Mouse (Mus musculus) cerebral cortex, adult 2 months (tissue): Measurements from ENCODE around the gene Wrap53.

Experiments used
- WGBS: fragments of 180-500 bp; shearing (Covaris S2); methylation state at CpG from one replicate; pipeline ENCODE4 v1.1.7; 2018; 5-methylcytosine and 5-hydroxymethylcytosine counted together

Wrap53 gene

DNA sequence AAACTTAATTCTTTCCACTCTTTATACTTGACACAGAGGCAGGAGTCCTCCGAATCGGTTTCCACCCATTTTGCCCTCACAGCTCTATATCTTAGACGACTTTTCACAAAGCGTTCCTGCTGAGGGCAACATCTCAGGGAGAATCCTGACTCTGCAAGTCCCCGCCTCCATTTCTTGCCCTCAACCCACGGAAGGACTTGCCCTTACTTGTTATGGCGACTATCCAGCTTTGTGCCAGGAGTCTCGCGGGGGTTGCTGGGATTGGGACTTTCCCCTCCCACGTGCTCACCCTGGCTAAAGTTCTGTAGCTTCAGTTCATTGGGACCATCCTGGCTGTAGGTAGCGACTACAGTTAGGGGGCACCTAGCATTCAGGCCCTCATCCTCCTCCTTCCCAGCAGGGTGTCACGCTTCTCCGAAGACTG is at the start of gene Wrap53, which contains the start of gene Trp53:
Gene Wrap53, minus strand, starts transcription at position 165 of the 424 bp plus-strand sequence.
Gene Trp53, plus strand, starts transcription at position 269 of the 424 bp plus-strand sequence.
- 0% methylated on average over 13 of the region's 13 CpGs for WGBS

DNA sequence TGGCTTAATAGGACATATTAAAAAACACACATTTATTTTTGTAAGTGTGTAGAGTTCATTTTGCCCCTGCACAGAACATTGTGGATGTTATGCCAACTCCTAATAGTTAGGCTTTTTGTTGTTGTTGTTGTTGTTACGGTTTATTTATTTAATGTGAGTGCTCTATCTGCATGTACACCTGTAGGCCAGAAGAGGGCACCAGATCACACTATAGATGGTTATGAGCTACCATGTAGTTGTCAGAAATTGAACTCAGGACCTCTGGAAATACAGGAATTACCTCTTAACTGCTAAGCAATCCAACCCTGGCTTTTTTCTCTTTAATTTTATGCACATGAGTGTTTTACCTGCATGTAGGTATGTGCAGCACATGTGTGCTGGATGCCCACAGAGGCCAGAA is 49.7 kb upstream of the Wrap53 start:
- WGBS = 49% methylated on average over 1 of the region's 1 CpGs

DNA sequence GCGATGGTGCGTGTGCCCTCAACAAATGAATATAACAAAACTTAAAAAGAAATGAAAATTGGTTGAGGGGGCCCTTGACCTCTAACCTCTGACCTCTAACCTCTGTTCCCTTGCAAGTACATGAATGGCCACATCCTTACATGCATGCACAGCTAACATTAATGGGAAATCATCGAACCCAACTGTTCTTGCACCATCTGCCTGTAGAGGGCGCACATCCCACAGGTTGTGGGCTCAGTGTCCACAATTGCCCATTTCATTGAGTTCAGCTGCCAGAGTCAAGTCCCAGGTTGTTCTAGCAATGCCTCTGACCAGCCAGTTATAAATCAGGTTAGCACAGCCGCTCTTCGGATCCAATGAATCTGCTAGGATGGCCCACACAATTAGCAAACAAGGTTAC is 48.2 kb upstream of the Wrap53 start:
- WGBS = 39% methylated on average over 6 of the region's 6 CpGs

DNA sequence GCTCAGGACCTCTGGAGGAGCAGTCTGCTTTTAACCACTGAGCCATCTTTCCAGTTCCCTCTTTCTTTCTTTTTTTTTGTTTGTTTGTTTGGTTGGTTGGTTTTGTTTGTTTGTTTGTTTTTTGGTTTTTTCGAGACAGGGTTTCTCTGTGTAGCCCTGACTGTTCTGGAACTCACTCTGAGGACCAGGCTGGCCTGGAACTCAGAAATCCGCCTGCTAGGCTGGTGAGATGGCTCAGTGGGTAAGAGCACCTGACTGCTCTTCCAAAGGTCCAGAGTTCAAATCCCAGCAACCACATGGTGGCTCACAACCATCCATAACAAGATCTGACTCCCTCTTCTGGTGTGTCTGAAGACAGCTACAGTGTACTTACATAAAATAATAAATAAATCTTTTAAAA is 44.3 kb upstream of the Wrap53 start:
- WGBS = 88% methylated on average over 2 of the region's 2 CpGs

DNA sequence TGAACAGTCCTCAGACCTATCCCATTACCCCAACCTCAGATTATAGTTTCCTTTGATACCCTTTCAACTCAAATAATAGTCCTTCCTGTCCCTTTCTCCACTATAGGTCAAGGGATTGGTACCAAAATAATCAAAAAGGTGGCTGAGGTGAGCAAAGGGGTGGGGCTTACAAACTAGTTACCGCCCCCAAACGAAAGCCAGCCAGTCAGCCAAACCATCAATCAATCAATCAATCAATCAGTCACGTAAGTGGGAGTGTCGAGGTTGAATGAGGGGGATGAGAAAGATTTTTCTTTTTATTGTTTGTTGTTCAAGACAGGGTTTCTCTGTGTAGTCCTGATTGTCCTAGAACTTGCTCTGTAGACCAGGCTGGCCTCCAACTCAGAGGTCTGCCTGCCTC is 43.0 kb upstream of the Wrap53 start:
- WGBS = 81% methylated on average over 4 of the region's 4 CpGs

DNA sequence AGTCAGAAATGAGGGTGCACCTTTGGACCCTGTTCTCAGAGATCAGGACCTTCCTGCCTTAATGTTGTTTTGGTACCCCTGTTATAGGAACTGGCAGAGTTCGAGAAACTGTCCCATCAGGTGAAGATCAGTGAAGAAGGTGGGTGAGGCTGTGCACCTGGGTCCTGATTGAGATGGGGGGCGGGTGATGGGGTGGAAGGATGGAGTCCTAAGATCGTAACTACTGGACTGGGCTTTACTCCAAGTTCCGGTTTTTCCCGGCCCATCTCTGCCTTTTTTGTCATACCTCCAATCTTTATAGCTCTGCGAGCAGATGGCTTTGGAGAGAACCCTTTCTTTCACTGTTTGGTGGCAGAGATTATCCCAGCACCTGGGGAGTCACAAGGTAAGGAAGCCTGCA is 42.4 kb upstream of the Wrap53 start:
- WGBS = 15% methylated on average over 6 of the region's 6 CpGs

DNA sequence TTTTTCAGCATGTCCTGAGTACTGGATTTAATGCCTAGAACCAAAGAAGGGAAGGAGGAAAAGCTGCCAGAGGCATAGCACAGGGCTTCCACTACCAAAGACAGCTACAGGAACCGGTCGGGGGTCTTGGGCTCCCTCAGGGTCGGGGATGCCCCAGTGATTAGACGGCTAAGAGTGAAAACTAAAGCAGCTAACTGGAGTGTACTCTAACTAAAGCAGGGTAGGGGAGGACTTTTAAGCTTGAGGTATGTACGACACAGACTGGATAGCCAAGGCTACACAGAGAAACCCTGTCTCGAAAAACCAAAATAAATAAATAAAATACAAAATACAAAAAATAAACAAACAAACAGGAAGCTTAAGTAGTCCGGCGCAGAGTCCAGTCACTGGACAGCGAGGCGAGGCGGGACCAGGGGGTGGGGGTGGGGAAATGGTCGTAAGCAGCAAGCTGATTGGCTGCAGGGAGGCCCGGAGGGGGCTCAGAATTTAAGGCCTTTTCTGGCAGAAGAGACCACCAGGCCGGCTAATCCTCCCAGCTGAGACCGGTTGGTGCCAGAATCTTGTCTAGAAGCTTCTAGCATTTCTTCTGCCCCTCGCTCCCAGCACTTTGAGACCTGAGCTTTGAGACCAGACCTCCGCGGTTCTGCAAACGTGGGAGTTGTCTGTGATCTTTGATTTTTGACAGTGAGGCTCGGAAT is 41.7 kb upstream of the Wrap53 start, which contains the start of gene Sat2:
Gene Sat2, plus strand, starts transcription at position 454 of the 698 bp plus-strand sequence.
- WGBS = 1% methylated on average over 20 of the region's 20 CpGs

DNA sequence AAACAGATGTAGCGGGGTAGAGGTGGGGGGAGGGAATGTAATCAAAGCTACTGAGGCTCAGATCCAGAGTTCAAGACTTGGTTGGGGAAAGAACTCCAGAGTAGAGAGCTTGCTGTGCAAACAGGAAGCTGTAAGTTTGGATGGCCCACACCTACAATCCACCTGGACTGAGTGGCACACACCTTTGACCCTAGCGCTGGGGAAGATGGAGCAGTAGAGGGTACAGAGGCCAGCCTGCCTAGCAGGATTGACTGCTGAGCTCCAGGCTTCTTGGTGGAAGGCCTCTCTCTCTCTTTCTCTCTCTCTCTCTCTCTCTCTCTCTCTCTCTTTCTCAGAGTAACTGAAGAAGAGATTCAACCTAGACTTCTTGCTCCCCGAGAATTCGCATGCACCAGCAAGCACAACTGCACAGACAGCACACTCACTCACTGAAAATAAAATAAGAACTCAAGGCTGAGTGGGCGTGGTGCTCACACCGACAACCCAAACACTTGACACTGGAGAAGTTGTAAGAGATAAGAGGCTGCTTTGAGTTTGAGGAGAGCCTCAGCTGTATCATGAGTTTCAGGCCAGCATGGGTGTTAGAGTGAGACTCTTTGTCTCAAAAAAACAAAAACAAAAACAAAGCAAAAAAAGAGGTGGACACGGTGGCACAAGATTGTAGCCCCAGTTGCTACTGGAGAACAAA is 40.5 kb upstream of the Wrap53 start:
- 60% methylated on average over 7 of the region's 7 CpGs for WGBS

DNA sequence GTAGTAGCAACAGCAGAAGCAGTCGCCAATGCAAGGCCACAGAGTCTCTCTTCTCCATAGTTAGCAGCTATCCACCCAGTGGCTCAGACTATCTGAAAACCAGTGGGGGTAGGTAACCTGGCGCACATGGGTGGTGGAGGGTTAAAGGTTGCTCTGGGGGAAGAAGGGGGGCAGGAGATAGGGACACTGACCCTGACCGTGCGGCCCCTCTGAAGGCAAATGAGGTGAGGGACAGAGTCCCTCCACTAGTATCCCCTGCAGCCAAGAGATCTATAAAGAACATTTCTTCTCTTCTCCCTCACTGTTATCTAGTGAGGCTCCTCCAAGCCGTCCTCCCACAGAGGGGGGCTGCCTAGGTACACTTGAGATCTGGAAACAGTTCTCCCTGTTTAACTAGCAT is 37.8 kb upstream of the Wrap53 start, which contains the start of gene Shbg:
Gene Shbg, minus strand, starts transcription at position 101 of the 400 bp plus-strand sequence.
- 82% methylated on average over 5 of the region's 5 CpGs for WGBS

DNA sequence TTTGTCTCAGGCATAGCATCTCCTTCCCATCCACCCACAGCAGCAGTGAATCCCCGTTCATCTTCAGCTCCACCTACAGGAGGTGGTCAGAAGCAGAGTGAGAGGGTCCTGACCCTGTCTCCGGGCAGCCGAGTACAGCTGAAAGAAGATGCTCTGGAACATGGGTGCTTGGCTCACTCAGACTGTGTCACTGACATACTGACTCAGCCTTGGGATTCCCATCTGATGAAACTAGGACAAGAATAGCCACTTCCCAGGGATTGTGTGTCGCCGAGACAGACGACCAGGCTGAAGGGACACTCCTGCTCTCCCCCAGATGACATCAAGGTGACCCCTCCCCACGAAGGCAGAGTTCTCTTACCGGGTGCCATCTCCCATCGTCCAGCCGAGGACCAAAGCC is 36.7 kb upstream of the Wrap53 start:
- 50% methylated on average over 10 of the region's 10 CpGs for WGBS

DNA sequence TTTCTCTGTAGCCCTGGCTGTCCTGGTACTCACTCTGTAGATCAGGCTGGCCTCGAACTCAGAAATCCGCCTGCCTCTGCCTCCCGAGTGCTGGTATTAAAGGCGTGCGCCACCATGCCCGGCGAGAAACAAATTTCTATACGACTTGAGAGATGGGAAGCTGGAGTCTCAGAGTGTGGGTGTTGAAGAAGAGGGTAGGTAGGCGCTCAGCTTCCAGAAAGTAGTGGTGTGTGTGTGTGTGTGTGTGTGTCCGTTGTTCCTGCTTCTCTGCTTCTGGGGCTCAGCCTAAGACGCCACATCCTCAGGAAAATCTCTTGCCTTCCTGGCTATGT is 34.2 kb upstream of the Wrap53 start:
- WGBS = 42% methylated on average over 11 of the region's 11 CpGs

DNA sequence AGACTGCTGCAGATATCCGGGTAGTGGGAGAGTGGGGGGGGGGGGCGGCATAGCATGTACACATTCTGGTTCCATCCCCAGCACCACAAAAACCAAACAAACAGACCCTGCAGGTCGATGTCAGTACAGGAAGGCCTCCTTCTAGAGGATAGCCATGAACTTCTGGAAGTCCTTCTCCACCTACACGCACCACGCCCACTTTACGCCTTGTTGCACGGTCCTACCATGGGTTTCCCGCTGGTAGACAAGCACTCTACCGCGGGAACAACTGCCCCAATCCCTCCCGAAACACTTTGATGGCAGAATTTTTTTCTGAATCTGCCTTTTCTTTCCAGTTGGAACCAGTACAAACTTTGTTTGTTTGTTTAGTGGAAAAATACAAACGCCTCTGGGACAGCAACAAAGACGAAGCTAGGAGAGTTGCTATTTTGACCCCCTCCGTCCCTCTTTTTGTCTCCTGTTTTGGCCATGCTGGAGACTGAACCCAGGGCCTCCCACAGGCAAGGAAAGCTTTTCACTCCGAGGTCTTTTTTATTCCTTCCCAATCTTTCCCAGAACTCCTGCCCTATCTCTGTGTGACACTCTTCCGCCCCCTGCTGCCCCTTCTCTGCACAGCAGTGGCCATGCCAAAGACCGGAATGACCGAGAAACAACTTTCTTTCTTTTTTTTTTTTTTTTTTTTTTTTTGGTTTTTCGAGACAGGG is 33.6 kb upstream of the Wrap53 start:
- WGBS = 8% methylated on average over 19 of the region's 19 CpGs

DNA sequence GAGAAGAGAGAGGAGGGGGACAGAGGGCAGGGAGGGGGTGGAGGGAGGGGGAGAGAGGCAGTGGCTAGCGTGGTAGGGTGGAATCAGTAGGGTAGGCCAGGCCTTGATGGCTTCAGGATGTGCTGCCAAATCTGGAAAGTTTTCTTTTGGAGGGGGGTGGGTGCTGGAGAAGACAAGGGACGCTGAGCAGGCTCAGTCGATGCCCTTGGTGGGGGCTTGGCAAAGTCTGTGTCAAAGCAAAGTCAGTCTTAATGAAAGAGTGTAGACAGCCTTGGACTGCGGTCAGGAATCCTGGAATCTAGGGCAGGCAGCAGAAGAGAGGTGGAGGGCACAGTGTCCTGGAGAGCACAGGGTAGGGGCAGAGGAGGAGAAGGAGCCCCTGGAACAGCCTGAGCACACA is 30.8 kb upstream of the Wrap53 start:
- WGBS = 65% methylated on average over 4 of the region's 4 CpGs

DNA sequence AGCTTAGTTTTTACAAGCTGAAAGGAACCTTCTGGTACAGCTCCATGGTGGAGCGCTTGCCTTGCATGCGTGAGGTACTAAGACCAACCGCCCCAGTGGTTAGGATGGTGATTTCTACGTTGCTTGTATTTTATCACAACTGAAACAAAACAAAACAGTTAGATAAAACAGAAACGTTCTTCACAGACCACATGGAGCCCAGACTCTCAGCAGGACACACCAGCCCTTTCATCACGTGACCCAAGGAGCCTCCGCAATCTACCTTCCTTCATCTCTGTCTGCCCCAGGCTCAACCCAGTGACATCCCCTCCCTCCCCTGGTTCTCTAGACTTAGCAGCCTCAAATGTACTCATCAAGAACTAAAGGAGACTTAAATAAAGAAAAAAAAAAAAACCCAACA is 29.4 kb upstream of the Wrap53 start:
- 76% methylated on average over 7 of the region's 7 CpGs for WGBS

DNA sequence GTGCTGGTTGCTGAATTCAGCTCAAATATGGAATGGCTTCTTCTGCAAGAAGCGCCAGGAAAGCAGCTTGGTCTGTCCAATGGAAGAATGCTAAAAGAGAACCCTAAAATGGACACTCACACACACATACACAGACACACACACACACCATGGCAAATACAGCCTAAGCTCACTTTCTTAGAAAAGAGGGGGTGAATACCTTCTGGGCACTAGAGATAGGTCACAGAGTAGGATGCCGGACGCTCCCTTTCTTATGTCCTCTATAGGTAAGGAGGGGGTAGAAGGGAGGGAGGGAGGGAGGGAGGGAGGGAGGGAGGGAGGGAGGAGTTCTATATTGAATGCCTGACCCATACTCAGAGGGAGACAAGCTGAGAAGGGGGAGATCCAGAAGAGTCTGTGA is 28.5 kb upstream of the Wrap53 start:
- 95% methylated on average over 3 of the region's 3 CpGs for WGBS

DNA sequence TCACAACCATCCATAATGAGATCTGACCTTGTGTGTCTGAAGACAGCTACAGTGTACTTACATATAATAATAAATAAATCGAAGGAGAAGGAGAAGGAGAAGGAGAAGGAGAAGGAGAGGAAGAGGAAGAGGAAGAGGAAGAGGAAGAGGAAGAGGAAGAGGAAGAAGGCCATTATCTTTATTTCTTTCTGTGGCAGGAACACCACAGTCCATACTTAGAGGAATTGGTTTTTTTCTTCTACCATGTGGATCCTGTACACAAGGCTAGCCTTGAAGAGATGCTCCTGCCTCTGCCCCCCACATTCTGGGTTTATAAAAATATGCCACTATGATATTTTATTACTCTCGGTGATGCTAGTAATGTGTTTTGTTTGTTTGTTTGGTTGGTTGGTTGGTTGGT is 26.8 kb upstream of the Wrap53 start:
- WGBS = 84% methylated on average over 2 of the region's 2 CpGs

DNA sequence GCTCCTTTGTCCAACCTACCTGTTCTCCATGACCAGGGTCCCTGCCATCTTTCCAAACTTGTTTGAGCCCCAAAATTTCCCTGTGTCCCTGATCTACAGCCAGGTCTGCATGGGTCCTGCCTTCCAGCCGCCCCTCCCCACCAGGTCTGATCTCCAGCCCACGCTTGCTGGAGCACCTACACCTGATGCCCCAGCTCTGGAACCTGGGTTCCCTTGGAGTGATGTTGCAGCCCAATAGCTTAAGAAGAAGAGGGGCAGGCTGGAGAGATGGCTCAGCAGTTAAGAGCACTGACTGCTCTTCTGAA is 26.4 kb upstream of the Wrap53 start:
- WGBS = 60% methylated on average over 2 of the region's 2 CpGs

DNA sequence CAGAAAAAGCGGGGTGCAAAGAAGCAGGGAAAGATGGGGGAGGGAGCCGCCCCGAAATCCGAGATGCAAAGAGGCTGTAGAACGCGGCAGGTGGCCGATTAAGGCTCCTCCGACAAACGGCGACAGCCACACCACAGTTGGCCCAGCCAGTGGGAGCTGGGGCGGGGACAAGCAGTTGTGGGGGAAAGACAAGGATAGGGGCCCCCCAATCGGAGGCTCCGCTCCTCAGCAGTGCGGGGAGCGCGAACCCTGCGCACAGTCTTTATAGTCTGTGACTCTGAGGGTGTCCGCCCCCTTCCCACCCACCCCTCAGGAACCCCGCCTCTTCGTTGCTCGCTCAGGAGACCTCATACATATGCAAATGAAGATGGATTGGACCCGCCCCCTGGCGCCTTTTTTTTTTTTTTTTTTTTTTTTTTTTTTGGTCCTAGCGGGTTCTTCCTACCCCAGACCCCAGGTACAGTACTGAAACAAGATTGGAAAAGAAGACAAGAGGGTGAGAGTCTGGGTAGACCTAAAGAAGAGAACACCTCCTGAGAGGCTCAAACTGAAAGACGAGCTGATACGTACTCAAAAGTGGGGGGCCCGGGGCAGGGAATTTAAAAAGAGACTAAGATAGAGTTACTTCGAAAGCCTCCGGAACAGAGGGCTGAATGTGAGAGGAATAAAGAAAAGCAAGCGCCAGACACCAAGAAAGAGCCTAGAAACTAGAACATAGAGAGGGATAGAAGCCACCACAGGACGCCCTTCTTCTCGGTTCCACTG is 25.9 kb upstream of the Wrap53 start, which contains the start of gene Atp1b2:
Gene Atp1b2, minus strand, starts transcription at position 217 of the 765 bp plus-strand sequence.
- 2% methylated on average over 32 of the region's 32 CpGs for WGBS

DNA sequence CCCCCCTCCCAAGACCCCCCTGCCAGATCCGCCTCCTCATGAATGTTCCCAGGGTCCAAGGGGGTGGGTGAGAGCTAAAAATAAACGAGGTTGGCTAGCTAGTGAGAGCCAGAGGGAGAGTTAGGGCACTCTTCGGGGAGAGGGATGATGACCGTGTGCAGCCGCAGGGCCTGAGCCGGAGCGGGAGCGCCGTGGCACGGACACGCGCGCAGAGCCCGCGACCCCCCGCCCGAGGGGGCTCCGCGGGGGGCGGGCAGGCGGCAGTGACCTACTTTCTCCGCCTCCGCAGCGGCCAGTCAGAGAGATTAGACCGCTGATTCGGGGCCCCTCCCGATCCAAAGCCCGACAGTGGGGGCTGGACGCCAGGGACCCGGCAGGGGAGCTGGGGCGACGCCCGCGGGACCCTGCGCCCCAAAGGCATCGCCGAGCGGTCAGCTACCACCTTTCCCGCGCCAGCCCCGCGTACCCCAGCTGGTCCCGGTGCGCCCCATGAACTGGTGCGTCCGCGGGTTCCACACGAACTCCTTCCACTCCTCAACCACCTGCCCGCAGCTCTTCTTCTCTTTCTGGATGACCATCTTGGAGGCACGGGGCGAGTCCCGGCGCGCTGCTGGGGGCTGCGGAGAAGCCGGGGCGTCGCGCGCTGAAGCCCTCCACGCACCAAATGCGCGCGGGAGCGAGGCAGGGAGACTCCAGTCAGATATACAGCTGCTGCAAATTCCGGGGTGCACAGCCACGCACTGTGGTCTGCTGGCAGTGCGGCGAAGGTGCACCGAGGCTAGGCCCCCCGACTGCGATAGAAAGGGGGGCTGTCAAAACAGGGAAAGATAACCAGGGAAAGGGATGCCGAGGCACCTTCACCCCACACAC is 25.0 kb upstream of the Wrap53 start:
- under 1% methylated on average over 70 of the region's 73 CpGs for WGBS

DNA sequence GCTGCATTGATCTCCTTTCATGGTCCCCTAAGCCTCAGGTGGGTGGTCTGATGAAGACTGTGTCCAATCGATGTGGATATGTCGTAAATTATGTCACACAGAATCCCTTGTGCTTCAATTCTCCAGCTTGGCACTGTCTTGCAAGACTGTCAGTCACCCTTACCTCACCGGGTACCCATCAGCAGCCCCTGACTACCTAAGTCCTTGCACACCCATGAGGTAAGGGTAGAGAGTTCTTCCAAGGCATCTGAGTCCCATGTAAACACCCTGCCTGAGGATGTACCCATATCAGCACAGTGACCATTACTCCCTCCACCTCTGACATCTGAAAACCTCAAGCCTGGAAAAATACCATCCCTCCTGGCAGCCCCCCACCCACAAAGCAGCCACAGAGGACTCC is 24.3 kb upstream of the Wrap53 start:
- WGBS = 55% methylated on average over 3 of the region's 3 CpGs

DNA sequence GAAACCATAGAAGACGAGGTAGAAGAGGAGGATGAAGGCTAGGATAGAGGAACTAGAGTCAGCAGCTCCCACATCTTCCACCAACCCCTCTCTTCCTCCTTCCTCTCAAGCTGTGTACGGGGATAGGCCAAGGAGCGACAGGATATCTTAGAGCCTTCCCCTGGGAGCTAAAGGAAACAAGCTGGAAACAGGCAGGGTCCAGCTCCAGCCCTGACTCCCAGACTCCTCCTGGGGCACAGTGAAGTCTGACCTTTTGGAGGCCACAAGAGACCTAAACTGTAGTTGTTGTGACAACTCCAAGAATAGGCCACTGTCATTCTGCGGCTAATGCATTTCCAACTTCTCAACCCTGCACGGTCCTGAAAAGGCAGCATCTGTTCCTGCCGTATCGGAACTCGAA is 23.5 kb upstream of the Wrap53 start:
- 52% methylated on average over 8 of the region's 8 CpGs for WGBS
